Mouse (Mus musculus): Measurements from ENCODE around the gene Angel2.

DNA sequence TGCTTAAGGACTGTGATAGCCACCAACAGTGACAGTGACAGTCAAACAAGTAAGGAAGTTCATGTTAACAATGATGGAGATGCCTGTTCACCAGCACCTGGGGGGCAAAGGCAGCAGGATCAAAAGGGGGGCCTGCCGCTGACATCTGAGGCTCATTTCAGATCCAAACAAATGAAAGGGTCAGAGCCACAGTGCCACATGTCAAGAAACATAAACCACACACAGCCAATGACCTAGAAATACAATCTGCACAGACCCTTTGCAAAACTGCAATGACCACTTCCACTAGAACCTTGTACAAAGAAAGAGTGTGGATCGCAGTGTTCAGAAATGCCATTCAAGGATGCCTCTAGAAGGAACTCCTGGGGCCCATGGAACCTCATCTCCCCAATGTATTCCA is 36.9 kb upstream of the Angel2 start:
- TF ChIP-seq FLI1 (IDR thresholded peaks at IDR 0.05; ENCODE audit: low read length), result no peak
- no peak for TF ChIP-seq GATA1 (IDR thresholded peaks at IDR 0.05; ENCODE audit: borderline replicate concordance, low read length)
